Mouse (Mus musculus) ES-CJ7 (cell line): ENCODE measurements at regions not wholly inside any gene's neighbourhood (a gene's known extent, or its start where the extent isn't known, plus 50 kb on each side); places are given as distances from the start of the nearest gene placed in this dataset.

Experiments used
- DNase-seq: peaks from one replicate; pipeline ENCODE4 v3.0.0; 2011; ENCODE audit warnings: low read depth, low spot score

GRCm38 (mm10) chr3:31603237-31603636 lies 293.1 kb upstream of the Slc7a14 start:
- DNase-seq: peak; percentile 74

- DNase-seq: peak; percentile 68
Measured at GRCm38 (mm10) chr3:31596581-31596980, 286.4 kb upstream of the Slc7a14 start.

DNA sequence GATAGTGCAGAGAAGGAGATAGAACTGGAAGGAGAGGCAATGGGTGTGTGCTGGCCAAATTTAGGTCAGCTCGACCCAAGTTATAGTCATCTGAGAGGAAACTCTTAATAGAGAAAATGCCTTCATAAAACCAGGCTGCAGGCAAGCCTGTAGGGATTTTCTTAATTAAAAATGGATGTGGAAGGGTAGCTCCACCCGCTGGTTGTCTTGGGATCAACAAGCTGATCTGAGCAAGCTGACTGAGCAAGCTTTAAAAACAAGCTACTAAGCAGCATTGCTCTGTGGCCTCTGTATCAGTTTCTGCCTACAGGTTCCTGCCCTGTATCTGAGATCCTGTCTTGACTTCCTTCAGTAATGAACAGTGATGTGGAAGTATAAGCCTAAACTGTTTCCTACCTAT lies 275.8 kb upstream of the Slc7a14 start:
- peak; percentile 31 for DNase-seq

GRCm38 (mm10) chr3:31573849-31574248 lies 263.7 kb upstream of the Slc7a14 start:
- DNase-seq: no peak
